Mouse (Mus musculus): ENCODE data around the gene Cpt1c.
"Not testable (repeated sequence)": the region's sequence is repeated elsewhere in the genome, so short reads cannot be mapped to it uniquely, and the experiment has no call there.

Cpt1c gene

DNA sequence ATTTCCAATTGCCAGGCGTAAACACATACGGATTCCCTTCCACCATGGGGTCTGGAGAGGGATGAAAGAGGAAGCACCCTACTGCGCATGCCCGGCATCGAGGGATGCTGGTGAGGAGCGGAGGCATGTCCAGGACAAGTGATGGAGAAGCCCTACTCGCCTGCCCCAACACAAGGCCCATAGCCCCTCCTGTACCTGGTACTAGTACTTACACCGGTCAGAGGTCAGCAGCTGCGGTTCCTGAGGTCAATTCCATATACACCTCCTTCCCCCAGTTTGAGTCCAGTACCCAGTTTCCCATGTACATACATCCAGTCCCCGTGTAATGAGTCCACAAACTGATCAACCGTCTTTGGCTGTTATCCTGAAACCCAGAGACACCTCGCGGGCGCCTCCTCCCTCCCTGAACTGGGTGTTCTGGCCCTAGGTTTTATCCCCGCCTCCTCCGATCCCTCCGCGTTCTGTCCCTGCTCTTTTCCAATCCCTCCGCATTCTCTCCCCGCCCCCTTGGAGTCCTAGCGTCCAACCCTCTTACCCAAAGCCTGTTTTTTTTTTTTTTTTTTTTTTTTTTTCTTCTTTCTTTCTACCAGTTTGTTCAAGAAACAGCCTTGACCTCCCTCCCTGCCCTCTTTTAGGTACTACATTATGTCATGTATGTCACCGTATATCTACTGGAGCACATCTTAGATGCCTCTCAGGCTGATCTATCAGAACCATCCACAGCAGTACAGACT is at the start of gene Cpt1c:
Cpt1c (minus strand) TSS at position 469 of the 734 bp plus-strand sequence.
- DNase-seq (ENCODE audit: low read depth, low spot score) = peak; percentile 93

DNA sequence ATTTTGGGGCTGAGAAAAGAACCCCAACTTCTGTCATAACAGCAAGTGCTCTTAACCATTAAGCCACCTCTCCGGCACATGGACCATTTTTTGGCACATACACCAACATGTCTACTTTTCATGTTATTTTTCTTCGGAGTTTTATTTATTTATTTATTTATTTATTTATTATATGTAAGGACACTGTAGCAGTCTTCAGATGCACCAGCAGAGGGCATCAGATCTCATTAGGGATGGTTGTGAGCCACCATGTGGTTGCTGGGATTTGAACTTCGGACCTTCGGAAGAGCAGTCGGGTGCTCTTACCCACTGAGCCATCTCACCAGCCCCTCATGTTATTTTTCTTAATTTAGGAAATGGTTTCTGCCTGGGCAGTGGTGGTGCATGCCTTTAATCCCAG is 49.1 kb upstream of the Cpt1c start:
- not testable (repeated sequence) for DNase-seq (ENCODE audit: low read depth, low spot score)

DNA sequence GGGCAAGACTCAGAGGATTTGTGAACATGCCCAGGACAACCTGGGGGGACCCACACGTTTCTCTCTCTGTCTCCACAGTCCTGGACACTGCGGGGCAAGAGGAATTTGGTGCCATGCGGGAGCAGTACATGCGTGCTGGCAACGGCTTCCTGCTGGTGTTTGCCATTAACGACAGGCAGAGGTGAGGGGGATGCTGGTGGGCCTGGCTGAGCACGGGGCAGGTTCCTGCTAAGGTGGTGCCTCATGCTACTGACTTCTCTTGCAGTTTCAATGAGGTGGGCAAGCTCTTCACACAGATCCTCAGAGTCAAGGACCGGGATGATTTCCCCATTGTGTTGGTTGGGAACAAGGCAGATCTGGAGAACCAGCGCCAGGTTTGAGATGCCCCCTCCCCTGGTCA is 45.6 kb upstream of the Cpt1c start:
- DNase-seq (ENCODE audit: low read depth, low spot score) = no peak

DNA sequence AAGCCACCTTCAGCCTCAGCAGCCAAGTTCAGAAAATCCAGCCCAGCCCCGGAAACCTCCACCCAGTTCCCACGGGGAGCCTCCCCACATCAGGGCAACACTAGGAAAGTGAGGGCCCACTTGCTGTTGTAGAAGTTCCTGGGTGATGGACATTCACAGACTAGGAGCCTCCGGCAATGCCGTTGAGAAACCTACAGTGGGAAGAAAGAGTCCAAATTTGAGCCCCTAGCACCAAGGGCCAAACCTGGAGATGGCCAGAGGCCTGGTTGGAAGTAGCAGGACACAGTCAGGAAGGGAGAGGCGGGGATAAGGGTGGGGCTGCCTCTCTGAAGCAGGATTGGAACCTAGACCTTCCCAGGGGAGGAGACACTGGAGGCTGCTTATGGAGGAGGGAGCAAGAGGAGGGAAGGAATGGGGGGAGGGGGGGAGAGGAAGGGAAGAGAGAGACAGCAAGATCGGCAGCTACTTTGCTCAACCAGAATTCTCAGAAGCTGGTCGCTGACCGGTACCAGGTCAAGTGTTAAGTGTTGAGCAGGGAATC is 44.5 kb upstream of the Cpt1c start:
- DNase-seq (ENCODE audit: low read depth, low spot score) = peak; percentile 31

DNA sequence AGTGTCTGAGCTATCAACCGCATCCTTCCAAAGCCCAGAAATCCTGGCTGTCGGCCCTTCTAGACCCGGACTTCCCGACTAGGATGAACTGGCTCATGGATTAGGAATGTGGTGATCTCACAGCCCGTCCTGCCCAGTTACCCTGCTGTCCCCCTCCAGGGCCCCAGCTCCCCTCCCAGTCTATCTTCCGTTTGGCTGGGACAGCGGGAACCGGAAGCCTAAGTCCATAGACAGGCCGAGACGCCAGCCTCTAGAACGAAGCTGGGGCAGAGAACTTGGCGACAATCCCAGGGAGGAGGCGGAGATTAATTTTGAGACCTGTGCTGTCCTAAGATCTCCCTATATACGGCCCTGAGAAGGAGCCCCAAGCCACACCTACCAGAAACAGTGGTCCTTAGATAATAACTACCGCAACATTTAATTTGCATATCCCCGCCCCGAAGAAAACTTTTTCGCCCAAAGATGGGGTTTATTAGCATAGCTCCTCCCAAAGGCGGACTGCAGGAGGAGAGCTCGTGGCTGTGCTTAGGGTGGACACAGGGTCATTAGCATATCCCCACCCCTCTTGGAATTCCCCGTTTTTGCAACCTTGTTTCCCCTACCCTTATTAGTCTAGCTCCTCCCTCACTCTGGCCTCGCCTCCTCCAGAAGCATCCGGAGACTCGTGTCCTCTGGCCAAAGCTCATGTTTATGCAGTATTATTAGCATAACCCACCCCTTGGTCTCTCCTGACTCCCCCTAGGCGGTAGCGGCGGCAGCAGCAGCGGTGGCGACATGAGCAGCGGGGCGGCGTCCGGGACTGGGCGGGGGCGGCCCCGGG is 42.8 kb upstream of the Cpt1c start, which contains the start of gene Rras:
Rras (plus strand) TSS at position 720 of the 820 bp plus-strand sequence.
- peak; percentile 96 for DNase-seq (ENCODE audit: low read depth, low spot score)

DNA sequence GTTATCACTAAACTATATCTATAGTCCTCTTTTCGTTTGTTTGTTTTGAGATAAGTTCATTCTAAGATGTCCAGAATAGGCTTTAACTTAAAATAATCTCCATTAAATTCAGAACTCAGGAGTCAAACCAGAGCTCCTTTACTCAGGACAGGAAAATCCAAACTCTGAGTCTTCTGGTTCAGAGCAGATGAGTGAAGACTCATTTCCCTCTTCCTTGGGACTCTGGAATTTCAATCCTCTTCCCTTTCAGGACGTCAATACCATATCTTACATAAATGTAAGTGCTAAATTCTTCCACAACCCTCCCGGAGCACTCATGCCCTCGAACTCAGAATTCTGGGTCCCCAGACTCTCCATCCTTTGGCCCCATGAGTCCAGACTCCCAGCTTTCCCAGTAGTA is 42.1 kb upstream of the Cpt1c start:
- DNase-seq (ENCODE audit: low read depth, low spot score) = no peak

DNA sequence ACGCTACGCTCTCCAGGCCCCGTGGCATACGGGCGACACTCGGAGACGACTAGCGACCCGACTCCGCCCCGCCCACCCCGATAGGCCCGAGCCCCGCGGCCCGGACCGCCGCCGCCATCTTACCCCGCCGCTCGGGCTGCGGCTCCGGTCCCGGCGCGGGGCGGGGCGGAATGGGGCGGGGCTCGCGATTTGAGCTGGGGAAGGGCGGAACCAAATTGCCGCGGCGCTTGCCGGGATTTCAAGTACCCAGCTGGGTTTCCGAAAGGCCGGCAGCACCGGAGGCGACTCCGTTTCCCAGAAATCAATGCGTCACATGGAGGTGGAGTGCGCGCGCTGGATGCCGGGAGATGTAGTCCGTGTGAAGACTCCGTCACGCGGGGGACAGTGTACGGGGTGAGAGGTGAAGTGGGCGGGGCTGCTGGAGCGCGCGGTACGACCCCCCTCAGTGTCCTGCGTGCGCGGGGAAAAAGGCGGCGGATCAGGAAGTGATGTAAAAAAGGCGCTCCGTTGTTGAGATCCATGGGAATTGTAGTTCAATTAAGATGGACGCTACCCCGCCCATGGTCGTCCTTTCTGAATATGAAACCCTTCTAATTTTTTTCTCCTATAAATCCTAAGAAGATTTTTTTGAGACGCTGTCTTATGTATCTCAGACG is 41.4 kb upstream of the Cpt1c start, which contains the start of gene Scaf1:
Scaf1 (minus strand) TSS at position 407 of the 656 bp plus-strand sequence.
- DNase-seq (ENCODE audit: low read depth, low spot score) = peak; percentile 99

DNA sequence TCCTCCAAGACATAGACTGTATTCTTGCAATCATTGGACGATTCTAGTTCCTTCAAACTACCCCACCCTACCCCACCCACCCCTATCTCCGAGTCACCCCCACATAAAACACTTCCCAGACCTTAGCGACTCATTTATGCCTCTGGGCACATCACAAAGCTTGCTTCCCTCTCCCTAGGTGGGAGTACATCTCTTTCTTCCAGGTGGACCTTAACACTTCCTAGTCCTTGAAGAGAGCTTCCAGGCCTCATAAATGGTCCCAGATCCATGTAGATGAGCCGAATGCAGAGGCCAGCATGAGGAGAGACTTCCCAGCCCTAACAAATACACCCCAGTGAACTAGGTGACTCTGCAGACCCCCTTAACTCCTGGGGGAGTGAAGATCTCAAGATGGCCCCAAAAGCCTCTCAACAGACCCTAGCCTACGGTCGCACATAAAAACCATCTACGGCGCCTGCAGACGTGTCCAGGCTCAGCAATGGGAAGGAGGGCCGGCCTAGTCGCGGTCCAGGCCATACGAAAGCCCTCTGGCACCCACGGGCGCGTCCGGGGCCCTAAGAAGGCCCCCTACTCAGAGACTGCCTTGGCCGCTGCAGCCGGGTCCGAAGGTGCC is 40.8 kb upstream of the Cpt1c start:
- no peak for DNase-seq (ENCODE audit: low read depth, low spot score)

DNA sequence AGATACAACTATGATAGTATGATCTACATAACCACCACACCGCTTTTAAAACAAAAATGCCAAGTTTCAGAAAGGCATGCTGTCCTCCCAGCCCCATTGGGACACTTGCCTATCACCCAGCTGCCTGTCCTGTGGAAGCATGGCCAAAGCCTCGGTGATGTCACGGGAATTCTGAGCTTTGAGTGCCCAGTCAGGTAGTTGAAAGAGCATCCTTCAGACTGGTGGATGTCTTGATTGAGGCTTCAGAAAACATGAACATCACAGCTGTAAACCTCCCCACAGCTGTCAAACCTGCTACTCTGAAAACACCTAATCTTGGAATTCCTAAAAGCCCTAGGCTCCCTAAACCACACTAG is 39.4 kb upstream of the Cpt1c start:
- DNase-seq (ENCODE audit: low read depth, low spot score) = no peak

DNA sequence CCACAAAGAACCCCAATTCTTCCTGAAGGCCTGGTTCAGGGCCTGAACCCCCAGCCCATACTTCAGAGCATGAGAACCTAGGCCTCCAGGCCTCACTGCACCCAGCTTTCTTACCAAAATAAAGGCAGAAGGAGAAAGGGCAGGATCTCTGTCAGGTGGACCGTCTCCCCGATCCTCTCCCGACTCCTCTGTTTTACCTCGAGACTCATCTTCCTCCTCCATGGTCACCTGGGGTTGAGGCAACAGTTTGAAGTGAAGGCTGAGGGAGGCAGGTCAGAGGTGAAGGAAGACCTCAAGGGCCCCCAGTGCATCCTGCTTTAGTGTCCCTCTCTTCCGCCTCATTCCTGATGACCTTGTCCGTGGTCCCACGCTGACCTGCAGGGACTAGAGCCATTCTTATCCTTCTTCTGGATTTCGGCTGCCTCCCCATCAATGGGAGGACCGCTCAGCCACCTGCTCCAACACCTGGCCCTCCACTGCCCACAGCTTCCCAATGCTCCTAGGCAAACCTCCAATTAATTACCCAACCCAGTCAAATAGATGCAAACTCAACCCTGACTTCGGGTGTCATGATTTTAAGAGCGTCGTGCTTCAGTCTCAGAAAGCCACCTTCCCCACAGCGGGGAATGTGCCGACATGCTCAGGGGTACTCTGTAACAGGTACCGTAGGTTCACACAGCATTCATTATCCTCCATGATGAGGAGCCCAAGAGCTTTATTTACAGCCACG is 38.9 kb upstream of the Cpt1c start:
- DNase-seq (ENCODE audit: low read depth, low spot score) = no peak

DNA sequence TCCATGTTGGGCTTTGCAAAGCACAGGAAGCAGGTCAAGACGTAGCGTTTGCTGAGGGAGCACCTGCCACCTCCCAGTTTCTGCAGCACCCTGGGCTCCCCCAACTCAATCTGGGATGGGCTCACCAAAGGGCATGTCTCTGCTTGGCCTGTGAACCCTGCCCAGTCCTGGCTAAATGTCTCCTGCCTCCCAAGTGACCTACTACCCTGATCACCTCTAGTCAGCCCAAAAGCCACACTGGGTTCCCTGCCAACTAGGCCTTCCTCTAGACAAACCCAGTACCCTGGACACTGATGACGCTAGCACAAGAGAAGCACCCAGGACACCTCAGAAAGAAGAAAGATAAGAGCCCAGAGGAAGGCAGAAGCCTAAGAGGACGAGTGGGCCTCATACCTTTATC is 38.2 kb upstream of the Cpt1c start:
- DNase-seq (ENCODE audit: low read depth, low spot score) = no peak

DNA sequence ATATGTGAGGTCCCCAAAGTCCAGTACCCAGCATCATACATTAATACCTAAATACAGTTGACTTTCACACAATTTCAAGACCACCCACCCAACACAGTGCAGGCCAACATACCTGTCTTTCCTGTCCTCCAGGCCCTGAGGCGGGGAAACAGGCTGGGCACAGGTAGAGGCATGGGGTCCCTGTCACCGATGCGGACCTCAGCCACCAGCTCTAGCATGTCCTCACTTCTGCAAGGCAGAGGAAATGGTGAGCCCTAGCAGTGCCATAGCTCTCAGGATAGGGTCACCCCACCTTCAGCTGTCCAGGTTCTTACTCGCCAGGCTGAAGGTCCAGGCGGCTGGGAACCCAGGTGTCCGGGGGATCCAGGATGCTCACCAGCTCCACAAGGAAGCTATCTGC is 37.4 kb upstream of the Cpt1c start:
- no peak for DNase-seq (ENCODE audit: low read depth, low spot score)

DNA sequence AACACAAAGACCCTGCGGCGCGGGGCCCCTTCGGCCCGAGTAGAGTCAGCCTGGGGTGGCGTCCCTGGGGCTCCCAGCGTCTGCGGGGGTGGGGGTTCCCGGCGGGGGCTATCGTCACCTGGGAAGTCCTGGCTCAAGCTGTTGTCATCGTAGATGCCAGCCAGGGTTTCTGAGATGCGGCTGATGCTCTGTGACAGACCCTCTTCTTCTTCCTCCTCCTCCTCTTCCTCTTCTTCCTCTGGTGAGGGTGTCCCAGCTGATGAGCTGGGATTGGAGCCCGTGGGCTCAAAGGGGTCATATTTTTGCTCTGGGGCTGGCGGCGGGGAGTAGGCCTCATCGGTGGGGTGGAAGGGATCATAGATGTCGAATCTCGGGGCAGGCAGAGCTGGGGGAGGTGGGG is 33.8 kb upstream of the Cpt1c start:
- no peak for DNase-seq (ENCODE audit: low read depth, low spot score)

DNA sequence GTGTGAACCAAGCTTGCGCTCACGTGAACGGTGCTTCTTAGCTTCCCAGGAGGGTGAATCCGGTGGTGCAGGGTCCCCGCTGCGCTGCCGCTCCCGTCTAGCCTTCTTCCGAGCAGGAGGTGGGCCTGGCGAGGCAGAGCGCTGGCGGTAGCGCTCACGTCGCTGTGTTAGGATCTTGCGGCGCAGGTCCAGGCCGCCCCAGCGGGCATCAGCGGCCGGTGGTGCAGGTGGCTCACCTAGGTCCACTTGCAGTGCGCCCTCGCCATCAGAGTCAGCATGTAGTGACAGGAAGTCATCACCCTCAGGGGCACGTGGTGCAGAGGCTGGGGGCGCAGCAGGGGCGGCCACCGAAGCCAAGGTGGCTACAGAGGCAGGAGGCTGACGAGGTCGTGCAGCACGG is 33.2 kb upstream of the Cpt1c start:
- no peak for DNase-seq (ENCODE audit: low read depth, low spot score)

DNA sequence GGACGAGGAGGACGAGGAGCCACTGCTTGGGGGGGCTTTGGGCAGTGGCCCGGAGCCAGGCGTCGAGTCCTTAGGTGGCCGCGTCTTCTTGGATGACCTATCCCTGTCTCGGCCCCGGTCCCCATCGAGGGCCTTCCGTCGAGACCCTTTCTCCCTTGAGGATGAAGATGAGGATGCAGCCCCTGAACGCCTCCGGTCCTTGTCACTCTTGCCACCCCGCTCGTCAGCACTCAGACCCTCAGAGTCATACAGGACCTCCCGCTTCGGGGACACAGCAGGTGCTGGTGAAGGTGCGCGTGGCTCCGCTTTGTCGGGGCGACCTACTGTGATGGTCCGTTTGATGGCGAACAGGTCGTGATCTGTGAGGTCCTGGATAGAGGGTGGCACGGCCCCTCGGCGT is 32.5 kb upstream of the Cpt1c start:
- no peak for DNase-seq (ENCODE audit: low read depth, low spot score)

DNA sequence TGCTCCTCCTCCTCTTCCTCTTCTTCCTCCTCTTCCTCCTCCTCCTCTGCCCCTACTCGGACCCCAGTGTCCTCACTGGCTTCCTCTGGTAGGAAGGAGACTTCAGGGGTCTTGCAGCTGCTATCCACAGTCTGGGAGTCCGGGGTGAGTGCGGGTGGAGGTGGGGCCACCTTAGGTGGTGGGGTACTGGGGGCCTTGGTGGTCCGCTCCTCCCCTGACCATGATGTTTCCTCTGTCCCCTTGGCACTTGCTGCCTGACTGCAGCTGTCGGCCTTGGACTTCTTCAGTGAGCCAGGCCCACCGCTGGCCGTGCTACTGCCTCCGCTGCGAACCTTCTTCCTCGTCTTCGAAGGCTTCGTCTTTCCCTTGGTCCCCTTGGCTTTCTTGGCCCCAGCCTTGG is 31.9 kb upstream of the Cpt1c start:
- no peak for DNase-seq (ENCODE audit: low read depth, low spot score)

DNA sequence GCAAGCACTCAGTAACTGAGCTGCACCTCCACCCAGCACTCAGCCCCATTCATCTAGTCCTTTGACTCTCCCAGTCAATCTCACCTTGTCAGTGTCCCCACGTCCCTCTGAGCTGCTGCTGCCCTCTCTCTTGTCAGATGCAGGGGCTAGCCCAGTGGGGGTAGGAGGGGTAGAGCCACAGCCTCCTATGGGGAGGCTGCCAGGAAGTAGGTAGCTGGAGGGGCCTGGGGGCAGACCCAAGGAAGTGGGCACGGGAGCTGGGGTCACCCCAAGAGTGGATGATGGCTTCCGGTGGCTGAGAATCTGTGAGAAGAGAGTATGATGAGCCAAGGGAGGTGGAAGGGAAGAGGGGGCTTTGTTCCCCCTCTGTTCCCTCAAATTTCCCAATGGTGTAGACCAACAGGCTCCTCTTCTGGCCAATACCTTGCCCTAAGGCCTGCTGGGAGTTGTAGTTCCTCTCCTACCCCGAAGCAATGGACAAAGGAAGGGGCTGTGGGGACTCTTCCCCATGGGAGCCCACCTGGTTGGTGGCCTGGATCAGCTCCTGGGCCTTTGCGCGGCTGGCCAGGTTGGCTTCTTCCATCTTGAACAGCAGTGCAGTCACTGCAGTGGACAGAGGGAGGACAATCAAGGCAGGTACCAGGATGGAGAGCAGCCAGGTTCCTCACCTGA is 30.8 kb upstream of the Cpt1c start:
- DNase-seq (ENCODE audit: low read depth, low spot score) = no peak

DNA sequence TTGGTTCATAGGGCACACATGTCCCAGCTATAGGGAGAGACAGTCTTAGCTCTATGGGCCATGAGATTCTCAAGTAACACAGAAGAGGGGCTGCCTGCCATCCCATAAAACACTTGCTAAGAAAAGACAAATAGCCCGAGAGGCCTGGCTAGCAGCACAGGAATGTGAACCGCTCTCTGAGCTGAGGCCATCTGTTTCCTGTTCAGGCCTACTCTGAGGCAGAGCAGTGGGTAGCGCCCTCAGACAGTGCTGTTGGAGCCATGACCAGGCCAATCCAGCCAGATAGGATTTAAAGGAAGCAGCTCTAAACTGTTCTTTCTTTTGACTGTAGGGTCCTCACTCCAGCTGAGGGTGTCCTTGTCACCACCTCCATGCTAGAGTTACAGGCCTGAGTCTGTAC is 29.9 kb upstream of the Cpt1c start:
- DNase-seq (ENCODE audit: low read depth, low spot score) = no peak

DNA sequence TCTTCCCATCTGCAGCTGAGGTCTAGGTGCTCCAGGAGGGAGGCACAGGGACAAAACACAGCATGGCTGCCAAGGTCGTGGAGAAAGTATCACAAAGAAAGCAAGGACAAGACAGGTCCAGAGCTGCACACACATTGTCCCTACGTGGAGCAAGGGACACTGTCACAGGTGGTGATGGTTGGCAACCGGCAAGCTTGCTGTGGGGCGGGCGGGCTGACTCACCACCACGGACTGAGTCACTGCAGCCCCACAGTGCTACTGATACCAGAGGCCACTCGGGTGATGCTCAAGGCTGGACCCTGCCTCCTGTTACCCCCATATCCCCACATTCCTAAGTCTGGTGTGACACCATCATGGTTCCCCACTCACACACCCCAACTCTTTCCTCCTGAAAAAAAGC is 27.8 kb upstream of the Cpt1c start:
- DNase-seq (ENCODE audit: low read depth, low spot score) = no peak

DNA sequence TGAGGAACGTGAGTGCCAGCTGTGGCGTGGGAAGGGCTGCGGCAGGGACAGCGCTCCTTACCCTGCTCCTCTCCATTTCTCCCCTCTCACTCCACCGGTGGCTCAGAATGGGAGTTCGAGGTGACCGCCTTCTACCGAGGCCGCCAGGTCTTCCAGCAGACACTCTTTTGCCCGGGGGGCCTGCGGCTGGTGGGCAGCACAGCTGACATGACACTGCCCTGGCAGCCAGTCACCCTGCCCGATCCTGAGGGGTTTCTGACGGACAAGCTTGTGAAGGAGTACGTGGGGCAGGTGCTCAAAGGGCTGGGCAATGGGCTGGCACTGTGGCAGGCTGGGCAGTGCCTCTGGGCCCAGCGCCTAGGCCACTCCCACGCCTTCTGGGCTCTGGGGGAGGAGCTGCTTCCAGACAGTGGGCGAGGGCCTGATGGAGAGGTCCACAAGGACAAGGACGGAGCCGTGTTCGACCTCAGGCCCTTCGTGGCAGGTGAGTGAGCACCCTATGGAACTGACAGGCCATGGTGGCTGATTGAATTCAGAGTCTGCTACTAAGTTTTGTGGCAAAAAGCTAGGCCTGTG is 26.0 kb upstream of the Cpt1c start:
- no peak for DNase-seq (ENCODE audit: low read depth, low spot score)

Data from telencephalon, adult 2 months (tissue).